Mouse (Mus musculus) heart, embryonic 15.5 days (tissue): Measurements from ENCODE around the gene Fgfr3. TPM values are rescaled to one million over a fixed set of nuclear protein-coding genes. Genes with fewer than 3 reads are reported as not detected.

Experiments
- ATAC-seq: fragments of 200-750 bp; cut with Nextera tagmentation; replicated peaks from 2 replicates; pipeline ENCODE4 v1.8.0; 2017; ENCODE audit warnings: low read depth, moderate TSS enrichment; ENCODE audit not compliant: insufficient number of reproducible peaks, insufficient read depth, low FRiP score
- H3K27ac ChIP-seq: fragments of 300-500 bp; sonication (generic); 2 replicates; pipeline ENCODE4 v1.5.1; 2015; ENCODE audit warnings: mild to moderate bottlenecking, inconsistent platforms
- H3K27me3 ChIP-seq: fragments of 300-500 bp; sonication (generic); 2 replicates; pipeline ENCODE4 v1.6.1; 2015; ENCODE audit warnings: inconsistent platforms
- H3K36me3 ChIP-seq: fragments of 300-500 bp; sonication (generic); 2 replicates; pipeline ENCODE4 v1.6.1; 2015; ENCODE audit warnings: mild to moderate bottlenecking, inconsistent platforms
- H3K4me1 ChIP-seq: fragments of 300-500 bp; sonication (generic); replicated peaks from 2 replicates; pipeline ENCODE4 v1.6.1; 2015; ENCODE audit warnings: inconsistent platforms
- H3K4me2 ChIP-seq: fragments of 300-500 bp; sonication (generic); 2 replicates; pipeline ENCODE4 v1.6.1; 2015; ENCODE audit warnings: inconsistent platforms, mild to moderate bottlenecking, moderate library complexity
- H3K4me3 ChIP-seq: fragments of 300-500 bp; sonication (generic); 2 replicates; pipeline ENCODE4 v1.5.1; 2015; ENCODE audit warnings: mild to moderate bottlenecking, inconsistent platforms
- H3K9ac ChIP-seq: fragments of 300-500 bp; sonication (generic); 2 replicates; pipeline ENCODE4 v1.6.1; 2015; ENCODE audit warnings: mild to moderate bottlenecking, inconsistent platforms
- H3K9me3 ChIP-seq: fragments of 300-500 bp; sonication (generic); replicated peaks from 2 replicates; pipeline ENCODE4 v1.6.1; 2016; ENCODE audit warnings: inconsistent platforms
- WGBS: fragments of 180-500 bp; shearing (Covaris S2); methylation state at CpG from one replicate; pipeline ENCODE4 v1.1.7; 2015; ENCODE audit warnings: mixed read lengths; 5-methylcytosine and 5-hydroxymethylcytosine counted together
- polyA plus RNA-seq: library from polyadenylated mRNA; unstranded; fragments of >200 nt; fragmentation: Nextera tagmentation; extraction: Ambion mirVana; gene quantifications from 2 replicates; pipeline ENCODE4 v1.2.1, GENCODE M21; 2015

Fgfr3 gene
- polyA plus RNA-seq, 1 experiment from 2014 or later = 4.0 TPM

DNA sequence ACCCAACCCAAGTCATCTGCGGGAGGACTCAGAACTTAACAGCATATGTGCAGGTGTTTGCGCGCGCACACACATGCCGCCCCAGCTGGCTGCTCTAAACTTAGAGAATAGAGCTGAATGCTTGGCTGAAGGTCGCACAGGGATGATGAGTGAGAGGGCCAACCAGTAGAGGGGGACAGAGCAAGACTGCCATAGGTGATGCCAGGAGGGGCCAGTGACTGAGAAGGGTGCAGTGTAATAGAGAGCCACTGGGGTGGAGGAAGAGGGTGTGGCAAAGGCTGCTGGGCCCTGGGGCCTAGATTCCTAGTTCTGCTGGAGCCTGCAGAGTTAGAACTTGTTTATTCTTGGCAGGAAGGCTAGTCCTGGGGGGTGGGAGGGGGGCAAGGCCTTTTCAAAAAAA is 5.0 kb upstream of the Fgfr3 start:
- Histone ChIP-seq H3K27me3 (peaks cover 6% of the 10 kb centered on the region; the same call in 1 of the 2 replicates), H3K9me3 (no peaks in the 10 kb centered on the region), H3K4me3 (no peak overlapping the region), H3K27ac (no peak overlapping the region), H3K9ac (no peak overlapping the region), H3K4me2 (no peak overlapping the region), H3K36me3 (no peaks in the 10 kb centered on the region), H3K4me1 (peaks cover 18% of the 10 kb centered on the region)
- 73% methylated on average over 6 of the region's 6 CpGs for whole genome bisulfite sequencing
- ATAC-seq = no peak

DNA sequence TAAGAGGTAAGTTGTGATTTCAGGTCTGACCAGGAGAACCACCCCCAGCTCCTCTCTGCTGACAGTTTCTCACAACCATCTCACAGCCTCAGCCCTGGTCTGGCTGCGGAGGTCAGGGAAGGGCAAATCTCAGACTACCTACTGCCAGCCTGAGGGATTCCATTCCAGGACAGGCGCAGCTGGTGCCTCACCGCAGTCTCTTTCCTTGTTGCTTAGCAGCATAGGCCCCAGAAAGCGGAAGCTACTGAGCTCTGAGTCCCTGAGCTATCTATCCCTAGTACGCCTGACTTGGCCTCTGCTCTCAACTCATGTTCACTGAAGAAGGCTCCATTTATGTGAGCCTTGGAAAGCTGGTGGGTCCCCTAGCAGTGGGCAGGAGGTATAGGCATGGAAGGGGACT is 3.0 kb upstream of the Fgfr3 start:
- no peak overlapping the region for H3K27ac ChIP-seq
- no peak overlapping the region for H3K4me2 ChIP-seq
- WGBS = 53% methylated on average over 5 of the region's 5 CpGs
- H3K4me1 ChIP-seq = peaks cover 35% of the 10 kb centered on the region
- H3K9ac ChIP-seq = no peak overlapping the region
- H3K27me3 ChIP-seq = peaks cover 18% of the 10 kb centered on the region
- H3K4me3 ChIP-seq = no peak overlapping the region
- no peak for ATAC-seq
- no peaks in the 10 kb centered on the region for H3K9me3 ChIP-seq
- no peaks in the 10 kb centered on the region for H3K36me3 ChIP-seq

DNA sequence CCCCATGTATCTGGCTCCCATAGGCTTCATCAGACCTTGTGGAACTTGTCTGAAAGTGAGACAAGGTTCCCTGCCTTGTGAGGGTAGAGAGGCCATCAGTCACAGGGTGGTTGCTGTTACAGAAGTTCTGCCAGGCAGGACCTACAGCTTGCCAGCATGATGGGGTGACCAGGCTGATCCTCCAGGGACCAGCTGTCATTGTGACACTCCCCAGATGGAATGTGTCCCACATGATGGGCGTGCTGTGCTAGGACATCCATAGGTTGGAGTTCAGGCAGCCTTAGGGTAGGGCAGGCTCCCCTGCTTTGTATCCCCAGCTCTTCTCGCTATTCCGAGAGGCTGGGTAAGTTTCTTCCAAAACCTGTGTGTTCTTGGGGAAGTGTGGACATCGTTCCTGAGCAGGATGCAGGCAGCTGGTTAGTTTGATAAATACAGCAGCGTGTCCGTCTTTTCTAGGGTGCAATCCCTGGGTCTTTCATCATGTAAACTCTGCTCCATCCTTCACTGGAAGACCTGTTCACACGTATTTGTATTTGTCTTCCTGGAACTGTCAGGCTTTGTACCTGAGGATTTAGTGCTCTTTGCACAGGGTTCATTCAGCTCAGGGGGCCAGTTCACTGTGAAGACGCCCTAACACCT is 503 bp upstream of the Fgfr3 start:
- Histone ChIP-seq H3K4me2 (peak overlapping the region; percentile 99), H3K27me3 (peaks cover 33% of the 10 kb centered on the region), H3K9ac (peak overlapping the region; percentile 70; the same call in 1 of the 2 replicates), H3K27ac (no peak overlapping the region), H3K4me1 (peaks cover 39% of the 10 kb centered on the region), H3K9me3 (no peaks in the 10 kb centered on the region), H3K4me3 (peak overlapping the region; percentile 76), H3K36me3 (no peaks in the 10 kb centered on the region)
- ATAC-seq = no peak
- WGBS = 12% methylated on average over 8 of the region's 8 CpGs

DNA sequence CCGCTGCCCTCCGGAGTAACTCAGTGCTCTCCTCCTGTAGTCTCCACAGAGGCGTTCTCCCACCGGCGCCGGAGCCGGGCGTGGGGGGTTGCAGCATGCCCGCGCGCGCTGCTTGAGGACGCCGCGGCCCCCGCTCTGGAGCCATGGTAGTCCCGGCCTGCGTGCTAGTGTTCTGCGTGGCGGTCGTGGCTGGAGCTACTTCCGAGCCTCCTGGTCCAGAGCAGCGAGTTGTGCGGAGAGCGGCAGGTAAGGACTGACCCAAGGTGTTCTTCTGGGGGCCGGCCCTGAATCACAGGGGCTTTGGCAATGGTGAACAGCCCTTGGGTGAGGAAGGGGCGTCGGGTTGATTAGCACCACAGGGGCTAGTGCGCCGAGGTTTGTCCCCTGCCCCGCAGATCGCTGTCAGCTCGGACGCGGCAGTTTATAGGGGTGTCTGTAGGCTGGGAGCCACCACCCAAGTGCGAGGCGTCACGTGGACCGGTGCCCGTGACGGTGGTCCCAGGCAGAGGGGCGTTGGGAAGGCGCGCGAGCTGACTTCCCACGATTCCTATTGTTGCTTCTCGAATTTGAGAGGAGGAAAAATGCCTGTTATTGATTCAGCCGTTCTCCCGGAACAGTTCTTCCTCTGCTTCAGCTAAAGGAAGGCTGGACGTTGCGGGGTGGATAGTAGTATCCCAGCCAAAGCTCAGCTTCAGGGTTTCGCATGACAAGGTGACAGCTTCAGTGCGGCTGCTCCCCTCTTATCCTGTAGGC is 968 bp downstream of the Fgfr3 start:
- Histone ChIP-seq H3K9me3 (no peaks in the 10 kb centered on the region), H3K36me3 (no peaks in the 10 kb centered on the region), H3K27me3 (peaks cover 40% of the 10 kb centered on the region), H3K9ac (peak overlapping the region; percentile 70), H3K4me1 (peaks cover 39% of the 10 kb centered on the region), H3K4me3 (peak overlapping the region; percentile 76), H3K4me2 (peak overlapping the region; percentile 99), H3K27ac (peak overlapping the region; percentile 29; the same call in 1 of the 2 replicates)
- under 1% methylated on average over 53 of the region's 53 CpGs for WGBS
- ATAC-seq = no peak

DNA sequence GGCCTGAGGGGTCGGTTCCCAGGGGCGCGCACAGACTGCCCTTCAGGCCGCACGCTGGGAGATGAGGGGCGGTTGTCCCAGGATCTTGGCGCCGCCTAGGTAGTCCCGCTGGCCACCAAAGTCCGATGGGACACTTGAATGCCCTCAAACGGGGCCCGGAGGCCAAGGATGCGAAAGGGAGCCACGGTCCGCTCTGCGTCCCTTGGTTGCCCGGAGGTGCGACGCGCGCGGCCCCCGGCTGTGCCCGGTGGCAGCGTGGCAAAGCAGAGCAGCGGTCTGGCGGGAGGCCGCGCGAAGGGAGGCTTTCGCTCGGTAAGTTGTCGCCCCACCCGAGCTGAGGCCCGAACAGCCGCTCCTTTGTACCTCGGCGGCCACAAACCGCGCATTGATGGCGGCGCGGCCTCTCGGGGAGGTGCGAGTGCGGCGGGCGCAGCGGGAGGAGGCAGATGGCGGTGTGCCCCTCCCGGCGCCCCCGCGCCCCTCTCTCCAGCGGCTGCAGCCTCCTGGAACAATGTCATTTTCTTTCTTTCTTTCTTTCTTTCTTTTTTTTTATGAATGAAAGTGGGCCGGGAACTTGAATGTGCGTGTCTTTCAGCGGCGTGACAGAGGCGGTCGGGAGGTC is 1.7 kb downstream of the Fgfr3 start:
- peaks cover 43% of the 10 kb centered on the region for H3K27me3 ChIP-seq
- H3K4me3 ChIP-seq = peak overlapping the region; percentile 76
- H3K27ac ChIP-seq = no peak overlapping the region
- peak overlapping the region; percentile 70 for H3K9ac ChIP-seq
- no peak for ATAC-seq
- peaks cover 38% of the 10 kb centered on the region for H3K4me1 ChIP-seq
- H3K36me3 ChIP-seq = no peaks in the 10 kb centered on the region
- 1% methylated on average over 59 of the region's 61 CpGs for WGBS
- H3K4me2 ChIP-seq = peak overlapping the region; percentile 99
- no peaks in the 10 kb centered on the region for H3K9me3 ChIP-seq

DNA sequence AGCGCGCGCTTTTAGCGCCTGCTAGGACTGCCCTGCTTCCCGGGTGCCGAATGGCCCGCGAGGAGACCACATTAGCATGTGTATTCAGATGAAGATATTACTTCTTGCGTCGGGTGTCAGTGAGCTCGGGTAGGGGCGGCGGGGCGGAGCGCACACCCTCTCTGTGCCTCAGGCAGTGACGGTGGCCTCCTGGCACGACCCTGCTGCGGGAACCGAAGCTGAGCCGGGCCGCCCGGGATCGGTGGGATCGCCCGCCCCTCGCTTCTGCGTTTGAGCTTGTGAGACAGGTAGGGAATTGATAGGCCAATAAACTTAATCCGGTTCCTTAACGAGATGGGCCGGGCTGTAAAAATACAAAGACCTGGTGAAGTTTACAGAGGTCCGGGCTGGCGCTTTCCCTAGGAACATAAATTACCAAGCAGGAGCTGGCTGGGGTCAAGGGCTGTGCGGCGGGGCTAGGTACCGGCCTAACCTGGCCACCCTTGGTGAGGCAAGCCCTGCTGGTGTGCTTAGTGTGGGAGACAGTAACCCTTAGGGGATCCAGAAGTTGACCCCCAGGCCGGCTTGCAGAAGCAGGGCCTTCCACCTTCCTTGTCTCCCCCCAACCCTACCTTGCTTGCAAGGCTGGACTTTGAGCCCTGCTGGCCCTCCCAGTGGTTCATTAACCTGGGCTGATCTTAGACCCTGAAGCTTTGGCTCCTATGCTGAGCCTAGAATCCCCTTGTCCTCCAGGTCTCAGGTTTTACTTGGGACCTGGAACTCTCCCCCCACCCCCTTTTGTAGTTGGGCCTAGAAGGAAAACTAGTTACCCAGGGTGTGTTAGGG is 2.4 kb downstream of the Fgfr3 start:
- Histone ChIP-seq H3K4me2 (peak overlapping the region; percentile 99), H3K4me1 (peaks cover 32% of the 10 kb centered on the region), H3K36me3 (no peaks in the 10 kb centered on the region), H3K4me3 (peak overlapping the region; percentile 76), H3K27me3 (peaks cover 38% of the 10 kb centered on the region), H3K27ac (no peak overlapping the region), H3K9ac (peak overlapping the region; percentile 70), H3K9me3 (no peaks in the 10 kb centered on the region)
- ATAC-seq = no peak
- WGBS = 18% methylated on average over 36 of the region's 36 CpGs

DNA sequence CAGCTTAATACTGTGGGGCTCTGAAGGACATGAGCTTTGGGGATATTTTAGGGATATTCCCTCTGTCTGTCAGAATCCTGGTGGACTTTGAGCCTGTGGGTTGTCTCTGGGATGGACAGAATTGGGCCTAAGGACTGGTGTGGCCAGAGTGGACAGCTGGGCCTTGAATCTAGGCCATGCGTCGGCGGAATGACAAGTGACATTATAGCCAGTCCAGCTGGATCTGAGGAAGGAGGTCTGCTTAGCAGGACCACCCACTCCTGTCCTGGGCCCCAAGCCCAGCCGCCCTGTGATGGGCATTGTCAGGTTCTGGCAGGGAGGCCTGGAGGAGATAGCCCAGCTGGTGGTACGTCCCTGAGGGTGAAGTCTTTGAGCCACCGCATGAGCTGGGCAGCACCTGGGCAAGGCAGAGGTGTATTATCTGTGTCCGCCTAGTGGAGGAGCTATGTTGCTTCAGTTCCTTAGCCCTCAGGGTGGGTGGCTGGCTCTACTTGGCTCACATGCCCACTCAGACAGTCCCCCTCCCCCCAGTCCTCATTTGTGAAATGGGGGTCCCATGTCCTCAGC is 4.7 kb downstream of the Fgfr3 start:
- ATAC-seq = no peak
- H3K9ac ChIP-seq = no peak overlapping the region
- H3K36me3 ChIP-seq = no peaks in the 10 kb centered on the region
- H3K27ac ChIP-seq = no peak overlapping the region
- 81% methylated on average over 7 of the region's 7 CpGs for WGBS
- peaks cover 37% of the 10 kb centered on the region for H3K27me3 ChIP-seq
- no peak overlapping the region for H3K4me2 ChIP-seq
- H3K4me3 ChIP-seq = no peak overlapping the region
- peaks cover 23% of the 10 kb centered on the region for H3K4me1 ChIP-seq
- no peaks in the 10 kb centered on the region for H3K9me3 ChIP-seq

DNA sequence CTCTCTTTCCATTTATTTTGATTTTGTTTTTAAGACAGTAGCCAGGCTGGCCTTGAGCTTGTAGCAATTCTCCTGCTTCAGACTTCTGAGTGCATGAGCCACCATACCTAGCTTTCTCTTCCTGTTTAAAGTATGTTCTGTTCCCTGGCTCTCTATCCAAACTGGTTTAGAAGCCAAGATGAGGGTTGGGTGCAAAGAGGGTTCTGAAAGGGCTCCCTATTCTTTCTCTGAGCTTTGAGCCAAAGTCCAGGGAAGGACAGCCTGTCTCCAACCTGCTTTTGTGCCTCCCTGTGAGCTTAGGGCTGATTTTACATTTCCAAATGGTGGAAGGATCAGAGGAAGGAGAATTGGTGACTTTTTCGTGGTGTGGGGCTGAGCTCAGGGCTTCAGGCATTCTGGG is 5.4 kb downstream of the Fgfr3 start:
- H3K36me3 ChIP-seq = no peaks in the 10 kb centered on the region; the same call in 1 of the 2 replicates
- 62% methylated on average over 1 of the region's 1 CpGs for WGBS
- peaks cover 18% of the 10 kb centered on the region for H3K4me1 ChIP-seq

DNA sequence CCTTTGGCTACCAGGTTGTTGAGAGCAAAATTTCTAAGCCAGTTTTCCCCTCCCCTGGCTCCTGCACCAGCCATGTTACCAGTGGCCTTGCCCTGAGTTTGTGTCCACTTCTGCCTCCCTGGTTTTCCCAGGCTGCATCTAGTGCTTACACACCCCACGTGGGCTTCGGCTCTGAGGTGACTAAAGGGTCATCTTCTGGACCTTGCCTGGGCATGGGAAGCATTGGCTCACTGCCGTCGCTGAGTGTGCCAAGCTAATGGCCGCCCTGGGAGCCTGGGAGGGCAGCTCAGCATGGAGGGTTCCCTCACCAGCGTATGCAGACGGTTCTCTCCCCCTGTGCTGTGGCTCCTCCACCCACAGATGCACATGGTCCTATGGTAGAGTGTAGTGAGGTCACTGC is 7.4 kb downstream of the Fgfr3 start:
- WGBS = 82% methylated on average over 7 of the region's 7 CpGs
- Histone ChIP-seq H3K27ac (no peak overlapping the region), H3K4me3 (no peak overlapping the region), H3K36me3 (no peaks in the 10 kb centered on the region; the same call in 1 of the 2 replicates), H3K27me3 (peaks cover 21% of the 10 kb centered on the region), H3K4me2 (no peak overlapping the region), H3K9ac (no peak overlapping the region), H3K4me1 (no peaks in the 10 kb centered on the region), H3K9me3 (no peaks in the 10 kb centered on the region)
- no peak for ATAC-seq

More for the DNA sequence above, 5.4 kb downstream of the Fgfr3 start:
- no peak overlapping the region for H3K4me3 ChIP-seq
- peaks cover 37% of the 10 kb centered on the region for H3K27me3 ChIP-seq
- no peak for ATAC-seq
- no peak overlapping the region for H3K9ac ChIP-seq
- H3K9me3 ChIP-seq = no peaks in the 10 kb centered on the region
- no peak overlapping the region for H3K4me2 ChIP-seq
- H3K27ac ChIP-seq = no peak overlapping the region

DNA sequence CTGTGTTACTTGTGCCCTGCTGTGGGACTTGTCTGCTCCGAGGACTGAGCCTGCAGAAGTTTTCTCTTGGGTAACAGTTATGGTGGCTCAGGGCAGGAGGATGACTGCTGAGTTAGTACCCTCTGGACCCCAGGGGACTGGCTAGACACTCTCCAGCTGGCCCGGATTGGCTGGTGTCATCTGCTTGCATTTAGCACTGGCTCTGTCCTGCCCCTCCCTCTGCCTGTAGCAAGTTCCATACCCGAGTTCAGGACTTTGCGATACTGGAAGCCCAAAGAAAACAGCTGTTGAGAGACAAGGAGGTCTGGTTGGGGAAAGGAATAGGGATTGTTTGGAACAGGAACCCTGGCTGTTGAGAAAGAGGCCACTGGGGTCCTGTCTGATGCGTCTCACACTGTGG is 9.0 kb downstream of the Fgfr3 start:
- no peak overlapping the region for H3K4me3 ChIP-seq
- no peak overlapping the region for H3K27ac ChIP-seq
- no peaks in the 10 kb centered on the region; the same call in 1 of the 2 replicates for H3K36me3 ChIP-seq
- no peaks in the 10 kb centered on the region for H3K9me3 ChIP-seq
- H3K9ac ChIP-seq = no peak overlapping the region
- no peak overlapping the region for H3K4me2 ChIP-seq
- WGBS = 58% methylated on average over 5 of the region's 5 CpGs
- H3K4me1 ChIP-seq = no peaks in the 10 kb centered on the region
- no peak for ATAC-seq
- H3K27me3 ChIP-seq = peaks cover 10% of the 10 kb centered on the region
